Mouse (Mus musculus): ENCODE data around the gene Taf11.

Gene Taf11

GRCm38 (mm10) chr17:27920676-27921075 is 11.0 kb upstream of the Taf11 start:
- no peak for DNase-seq (ENCODE audit: low read depth)

GRCm38 (mm10) chr17:27916366-27916765 is 6.7 kb upstream of the Taf11 start:
- no peak for DNase-seq (ENCODE audit: low read depth)

GRCm38 (mm10) chr17:27914742-27915141 is 5.1 kb upstream of the Taf11 start:
- DNase-seq (ENCODE audit: low read depth): no peak

GRCm38 (mm10) chr17:27911371-27911770 is 1.7 kb upstream of the Taf11 start:
- DNase-seq (ENCODE audit: low read depth): no peak

DNA sequence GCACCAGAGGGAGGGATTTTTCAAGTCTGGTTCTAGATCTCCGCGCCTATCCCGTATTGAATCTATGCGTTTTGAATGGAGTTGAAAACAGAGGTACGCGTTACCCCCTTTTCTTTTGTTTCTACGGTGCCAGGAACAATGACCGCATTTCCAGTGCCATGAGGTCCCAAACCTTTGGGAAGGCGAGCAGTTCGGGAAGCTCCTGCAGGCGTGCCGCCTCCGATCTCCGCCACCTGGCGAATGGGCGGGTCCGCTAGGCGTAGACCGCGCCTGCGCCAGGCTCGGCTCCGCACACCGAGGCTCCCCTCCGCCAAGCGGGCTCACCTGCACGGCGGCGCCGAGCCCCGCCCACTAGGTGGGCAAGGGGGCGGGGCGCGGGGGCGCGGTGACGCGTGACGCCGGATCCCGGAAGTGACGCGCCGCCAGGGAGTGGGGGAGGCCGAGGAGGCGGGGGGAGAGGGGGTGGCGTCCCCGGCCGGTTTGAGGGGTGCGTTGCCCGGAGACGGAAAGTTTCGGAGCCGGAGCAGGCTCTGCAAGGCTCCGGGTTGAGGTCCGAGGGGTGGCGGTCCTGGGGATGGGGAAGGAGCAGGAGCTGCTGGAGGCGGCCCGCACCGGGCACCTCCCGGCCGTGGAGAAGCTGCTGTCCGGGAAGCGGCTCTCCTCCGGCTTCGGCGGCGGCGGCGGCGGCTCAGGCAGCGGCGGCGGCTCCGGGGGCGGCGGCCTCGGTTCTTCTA is 589 bp downstream of the Taf11 start, which contains the start of gene Anks1:
Gene Anks1 (plus strand): TSS at position 419 of the 734 bp plus-strand sequence.
- DNase-seq (ENCODE audit: low read depth): peak; percentile 68

- DNase-seq (ENCODE audit: low read depth): peak; percentile 27
Measured at GRCm38 (mm10) chr17:27908206-27908887, 1.3 kb downstream of the Taf11 start.

- peak; percentile 88 for DNase-seq (ENCODE audit: low read depth)
Measured at GRCm38 (mm10) chr17:27907512-27908205, 2.0 kb downstream of the Taf11 start.

- DNase-seq (ENCODE audit: low read depth): no peak
Measured at GRCm38 (mm10) chr17:27886499-27887210, 23.0 kb downstream of the Taf11 start.

- no peak for DNase-seq (ENCODE audit: low read depth)
Measured at GRCm38 (mm10) chr17:27883994-27884393, 25.6 kb downstream of the Taf11 start.

- no peak for DNase-seq (ENCODE audit: low read depth)
Measured at GRCm38 (mm10) chr17:27883129-27883528, 26.5 kb downstream of the Taf11 start.

DNA sequence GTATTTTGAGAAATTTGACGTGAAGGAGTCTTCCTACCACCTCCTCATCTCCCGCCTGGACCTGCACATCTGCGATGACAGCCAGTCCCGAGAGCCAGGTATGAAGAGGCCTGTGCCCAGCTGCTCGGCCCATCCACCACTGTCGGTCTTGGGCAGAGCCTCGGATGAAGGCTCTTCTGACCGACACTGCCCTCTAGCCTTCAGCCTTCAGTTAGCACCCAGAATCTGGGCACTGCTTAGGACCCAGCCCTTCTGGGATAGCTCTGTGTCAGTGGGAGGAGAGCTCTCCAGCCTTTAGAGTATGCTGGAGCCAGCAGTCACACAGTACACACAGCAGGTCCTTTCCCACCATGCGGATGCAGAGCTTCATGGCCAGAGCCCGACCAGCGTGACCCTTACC is 28.1 kb downstream of the Taf11 start:
- DNase-seq (ENCODE audit: low read depth): no peak

- DNase-seq (ENCODE audit: low read depth): peak; percentile 46
Measured at GRCm38 (mm10) chr17:27874510-27874909, 35.1 kb downstream of the Taf11 start.

DNA sequence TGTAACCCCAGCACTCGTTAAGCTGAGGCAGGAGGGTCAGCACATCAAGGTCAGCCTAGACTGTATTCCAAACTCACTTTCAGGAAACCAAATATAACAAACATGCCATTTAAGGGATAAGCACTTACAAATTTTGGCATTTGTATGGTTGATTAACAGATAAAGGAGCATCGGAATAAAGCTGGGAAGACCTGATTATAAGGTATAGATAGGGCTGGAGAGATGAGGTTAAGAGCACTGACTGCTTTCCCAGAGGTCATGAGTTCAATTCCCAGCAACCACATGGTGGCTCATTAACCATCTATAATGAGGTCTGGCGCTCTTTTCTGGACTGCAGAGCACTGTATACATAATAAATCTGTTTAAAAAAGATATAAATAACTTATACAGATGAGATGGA is 36.1 kb downstream of the Taf11 start:
- DNase-seq (ENCODE audit: low read depth): no peak

DNA sequence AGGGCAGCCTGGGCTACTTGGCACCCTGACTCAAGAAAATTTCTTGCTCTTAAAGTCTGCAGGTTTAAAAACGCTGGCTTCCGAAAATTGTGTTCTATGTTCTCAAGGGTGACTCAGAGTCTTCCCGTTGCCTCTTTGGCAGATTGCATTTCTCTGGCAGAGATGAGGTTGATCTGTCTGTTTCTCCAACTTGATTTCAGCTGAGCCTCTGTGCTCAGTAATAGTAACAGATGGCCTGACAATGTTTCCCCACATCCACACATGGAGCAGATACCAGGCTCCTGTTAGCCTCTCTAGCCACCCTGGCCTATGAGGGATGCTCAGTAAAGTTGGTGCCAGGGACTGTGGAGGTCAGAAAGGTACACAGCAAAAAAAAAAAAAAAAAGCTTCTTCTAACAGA is 37.8 kb downstream of the Taf11 start:
- DNase-seq (ENCODE audit: low read depth): no peak

- no peak for DNase-seq (ENCODE audit: low read depth)
Measured at GRCm38 (mm10) chr17:27866737-27867136, 42.9 kb downstream of the Taf11 start.

GRCm38 (mm10) chr17:27865461-27865860 is 44.2 kb downstream of the Taf11 start:
- no peak for DNase-seq (ENCODE audit: low read depth)

GRCm38 (mm10) chr17:27859131-27859530 is 50.5 kb downstream of the Taf11 start:
- peak; percentile 66 for DNase-seq (ENCODE audit: low read depth)

- DNase-seq (ENCODE audit: low read depth): peak; percentile 58
Measured at GRCm38 (mm10) chr17:27857649-27858475, 51.8 kb downstream of the Taf11 start.

DNA sequence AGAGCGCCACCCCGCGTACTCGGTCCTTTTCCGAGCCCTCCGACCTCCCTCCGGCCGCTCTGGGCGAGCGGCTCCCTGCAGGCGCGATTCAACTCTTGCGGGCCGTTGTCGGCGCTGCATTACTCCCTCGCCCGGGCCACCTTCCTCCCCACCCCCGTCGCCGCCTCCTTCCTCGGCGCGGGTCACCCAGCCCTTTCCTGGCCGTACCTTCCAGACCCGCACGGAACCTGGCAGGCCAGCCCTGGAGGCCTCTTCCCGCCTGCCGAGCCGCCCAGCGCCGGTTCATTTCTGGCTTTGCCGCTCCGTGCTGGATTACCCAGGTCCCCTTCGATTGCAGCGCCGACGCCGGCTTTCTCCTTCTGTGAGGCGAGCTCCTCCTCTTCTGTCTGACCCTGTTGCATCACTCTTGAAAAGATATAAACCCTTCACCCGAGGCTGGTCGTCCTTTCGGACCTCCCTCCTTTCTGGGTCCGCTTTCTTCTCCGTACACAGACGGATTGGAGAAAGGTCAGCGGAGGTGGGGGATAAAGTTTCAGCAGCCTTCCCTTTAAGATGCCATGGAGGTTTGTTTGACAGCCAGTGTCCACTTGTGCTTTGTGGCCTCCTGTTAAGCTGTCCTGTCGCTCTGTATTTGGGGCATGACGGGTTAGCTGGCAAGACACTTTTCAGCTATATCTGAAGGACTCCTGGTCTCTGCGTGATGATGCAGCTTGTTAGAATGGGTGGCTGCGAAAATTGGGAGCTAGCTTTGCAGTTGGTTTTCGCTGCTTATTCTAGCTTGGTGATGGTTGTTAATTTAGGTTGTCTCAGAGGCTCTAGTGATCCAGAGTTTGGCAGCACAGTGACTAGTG is 52.6 kb downstream of the Taf11 start:
- DNase-seq (ENCODE audit: low read depth): no peak

- peak; percentile 68 for DNase-seq (ENCODE audit: low read depth)
Measured at GRCm38 (mm10) chr17:27856265-27856797, 53.3 kb downstream of the Taf11 start, which contains the start of gene Uhrf1bp1. Gene Uhrf1bp1 (plus strand): TSS chr17:27856441.

All from c-Kit-positive CD71-positive TER-119-negative erythroid progenitor cells, embryonic 14.5 days (primary cell).